Mouse (Mus musculus) stomach, postnatal 0 days (tissue): ENCODE data around the gene Rex1bd.

Experiments used
- CTCF ChIP-seq: IDR thresholded peaks from 2 replicates; pipeline ENCODE4 v1.5.1; 2016; ENCODE audit warnings: antibody characterized with exemption, low read depth, mild to moderate bottlenecking, moderate library complexity
- EP300 ChIP-seq: optimal IDR thresholded peaks from 2 replicates; pipeline ENCODE3; 2016; ENCODE audit warnings: antibody characterized with exemption

- TF ChIP-seq CTCF (no peak; the same call in 1 of the 2 replicates), EP300 (no peak)
Measured at GRCm38 (mm10) chr8:70477269-70477982, 29.1 kb downstream of the Rex1bd start.
